Mouse (Mus musculus): ENCODE data around the gene Tmc8. TPM values are rescaled to one million over a fixed set of nuclear protein-coding genes. Genes with fewer than 3 reads are reported as not detected.
A peak's percentile ranks its signal among the peaks of the same experiment; 100 is the strongest.

The Tmc8 gene
- polyA plus RNA-seq, 1 experiment from 2014 or later: 1.2 TPM

- Histone ChIP-seq H3K27ac (peak overlapping the region; percentile 44; the same call in 1 of the 2 replicates), H3K27me3 (no peaks in the 10 kb centered on the region), H3K36me3 (peaks cover 85% of the 10 kb centered on the region), H3K9me3 (replicated peaks) (no peaks in the 10 kb centered on the region), H3K9ac (no peak overlapping the region), H3K4me1 (no peaks in the 10 kb centered on the region), H3K4me2 (replicated peaks) (no peak overlapping the region), H3K4me3 (no peak overlapping the region)
- ATAC-seq (ENCODE audit: low FRiP score): no peak
- 93% methylated on average over 26 of the region's 26 CpGs for WGBS
These were observed 21.3 kb upstream of the Tmc8 start for GRCm38 (mm10) chr11:117760374-117761119.

GRCm38 (mm10) chr11:117761801-117762200 lies 20.1 kb upstream of the Tmc8 start:
- Histone ChIP-seq H3K27me3 (no peaks in the 10 kb centered on the region), H3K9me3 (replicated peaks) (no peaks in the 10 kb centered on the region), H3K36me3 (peaks cover 83% of the 10 kb centered on the region), H3K9ac (no peak overlapping the region), H3K4me1 (no peaks in the 10 kb centered on the region), H3K4me2 (replicated peaks) (no peak overlapping the region), H3K27ac (no peak overlapping the region), H3K4me3 (no peak overlapping the region)
- 92% methylated on average over 13 of the region's 13 CpGs for WGBS
- ATAC-seq (ENCODE audit: low FRiP score): no peak

GRCm38 (mm10) chr11:117762246-117762645 lies 19.6 kb upstream of the Tmc8 start:
- Histone ChIP-seq H3K9me3 (replicated peaks) (no peaks in the 10 kb centered on the region), H3K27ac (no peak overlapping the region), H3K4me3 (no peak overlapping the region), H3K27me3 (no peaks in the 10 kb centered on the region), H3K4me1 (no peaks in the 10 kb centered on the region), H3K36me3 (peaks cover 78% of the 10 kb centered on the region), H3K4me2 (replicated peaks) (no peak overlapping the region), H3K9ac (no peak overlapping the region)
- ATAC-seq (ENCODE audit: low FRiP score): no peak
- WGBS: 87% methylated on average over 12 of the region's 12 CpGs

GRCm38 (mm10) chr11:117764319-117764718 lies 17.6 kb upstream of the Tmc8 start:
- Histone ChIP-seq H3K4me3 (no peak overlapping the region), H3K27me3 (no peaks in the 10 kb centered on the region), H3K9ac (no peak overlapping the region), H3K4me2 (replicated peaks) (no peak overlapping the region), H3K4me1 (no peaks in the 10 kb centered on the region), H3K27ac (no peak overlapping the region), H3K36me3 (peaks cover 58% of the 10 kb centered on the region), H3K9me3 (replicated peaks) (no peaks in the 10 kb centered on the region)
- no peak for ATAC-seq (ENCODE audit: low FRiP score)
- WGBS: 91% methylated on average over 9 of the region's 9 CpGs

- no peak; the same call in 1 of the 2 replicates for ATAC-seq (ENCODE audit: low FRiP score)
- no peaks in the 10 kb centered on the region for H3K27me3 ChIP-seq
- no peak overlapping the region for H3K9ac ChIP-seq
- H3K36me3 ChIP-seq: peaks cover 47% of the 10 kb centered on the region
- no peak overlapping the region for H3K4me3 ChIP-seq
- H3K4me1 ChIP-seq: peaks cover 7% of the 10 kb centered on the region; the same call in 1 of the 2 replicates
- H3K9me3 ChIP-seq (replicated peaks): no peaks in the 10 kb centered on the region
- no peak overlapping the region for H3K27ac ChIP-seq
- H3K4me2 ChIP-seq (replicated peaks): no peak overlapping the region
- 87% methylated on average over 5 of the region's 5 CpGs for WGBS
These were observed 16.5 kb upstream of the Tmc8 start for GRCm38 (mm10) chr11:117765361-117765760.

GRCm38 (mm10) chr11:117766275-117766674 lies 15.6 kb upstream of the Tmc8 start:
- WGBS: 85% methylated on average over 3 of the region's 3 CpGs
- H3K4me3 ChIP-seq: no peak overlapping the region
- H3K4me2 ChIP-seq (replicated peaks): no peak overlapping the region
- H3K4me1 ChIP-seq: peaks cover 7% of the 10 kb centered on the region; the same call in 1 of the 2 replicates
- no peak overlapping the region for H3K27ac ChIP-seq
- peaks cover 41% of the 10 kb centered on the region for H3K36me3 ChIP-seq
- no peak for ATAC-seq (ENCODE audit: low FRiP score)
- no peak overlapping the region for H3K9ac ChIP-seq
- H3K27me3 ChIP-seq: no peaks in the 10 kb centered on the region
- H3K9me3 ChIP-seq (replicated peaks): no peaks in the 10 kb centered on the region

GRCm38 (mm10) chr11:117768725-117769682 lies 12.9 kb upstream of the Tmc8 start:
- H3K36me3 ChIP-seq: peaks cover 29% of the 10 kb centered on the region
- no peak for ATAC-seq (ENCODE audit: low FRiP score)
- peaks cover 7% of the 10 kb centered on the region; the same call in 1 of the 2 replicates for H3K4me1 ChIP-seq
- H3K9me3 ChIP-seq (replicated peaks): no peaks in the 10 kb centered on the region
- no peak overlapping the region for H3K9ac ChIP-seq
- no peaks in the 10 kb centered on the region for H3K27me3 ChIP-seq
- peak overlapping the region; percentile 62 for H3K27ac ChIP-seq
- 86% methylated on average over 20 of the region's 20 CpGs for WGBS
- no peak overlapping the region for H3K4me2 ChIP-seq (replicated peaks)
- H3K4me3 ChIP-seq: no peak overlapping the region

- peak; percentile 24; the same call in 1 of the 2 replicates for ATAC-seq (ENCODE audit: low FRiP score)
- peak overlapping the region; percentile 62 for H3K27ac ChIP-seq
These were observed 12.2 kb upstream of the Tmc8 start for GRCm38 (mm10) chr11:117769683-117770047.

GRCm38 (mm10) chr11:117770407-117770806 lies 11.5 kb upstream of the Tmc8 start:
- no peak for ATAC-seq (ENCODE audit: low FRiP score)

More at GRCm38 (mm10) chr11:117769683-117770047, 12.2 kb upstream of the Tmc8 start:
- Histone ChIP-seq H3K4me1 (peaks cover 7% of the 10 kb centered on the region; the same call in 1 of the 2 replicates), H3K27me3 (no peaks in the 10 kb centered on the region), H3K36me3 (peaks cover 22% of the 10 kb centered on the region), H3K9ac (no peak overlapping the region), H3K9me3 (replicated peaks) (no peaks in the 10 kb centered on the region), H3K4me2 (replicated peaks) (no peak overlapping the region), H3K4me3 (no peak overlapping the region)
- WGBS: 70% methylated on average over 7 of the region's 7 CpGs

GRCm38 (mm10) chr11:117772352-117772751 lies 9.5 kb upstream of the Tmc8 start:
- Histone ChIP-seq H3K4me1 (peaks cover 7% of the 10 kb centered on the region; the same call in 1 of the 2 replicates), H3K36me3 (peaks cover 3% of the 10 kb centered on the region; the same call in 1 of the 2 replicates), H3K9me3 (replicated peaks) (no peaks in the 10 kb centered on the region), H3K27me3 (no peaks in the 10 kb centered on the region), H3K9ac (no peak overlapping the region), H3K4me2 (replicated peaks) (no peak overlapping the region), H3K4me3 (no peak overlapping the region), H3K27ac (no peak overlapping the region)
- ATAC-seq (ENCODE audit: low FRiP score): no peak
- WGBS: 94% methylated on average over 7 of the region's 7 CpGs

More at GRCm38 (mm10) chr11:117770407-117770806, 11.5 kb upstream of the Tmc8 start:
- 92% methylated on average over 10 of the region's 10 CpGs for WGBS
- no peak overlapping the region for H3K9ac ChIP-seq
- peaks cover 7% of the 10 kb centered on the region; the same call in 1 of the 2 replicates for H3K4me1 ChIP-seq
- peaks cover 15% of the 10 kb centered on the region for H3K36me3 ChIP-seq
- no peak overlapping the region for H3K4me2 ChIP-seq (replicated peaks)
- H3K4me3 ChIP-seq: no peak overlapping the region
- no peaks in the 10 kb centered on the region for H3K9me3 ChIP-seq (replicated peaks)
- no peak overlapping the region for H3K27ac ChIP-seq
- no peaks in the 10 kb centered on the region for H3K27me3 ChIP-seq

GRCm38 (mm10) chr11:117774925-117775324 lies 7.0 kb upstream of the Tmc8 start:
- Histone ChIP-seq H3K27me3 (peaks cover 2% of the 10 kb centered on the region), H3K4me1 (peaks cover 18% of the 10 kb centered on the region), H3K9me3 (replicated peaks) (no peaks in the 10 kb centered on the region), H3K36me3 (peaks cover 3% of the 10 kb centered on the region; the same call in 1 of the 2 replicates), H3K9ac (no peak overlapping the region), H3K27ac (no peak overlapping the region), H3K4me3 (no peak overlapping the region), H3K4me2 (replicated peaks) (no peak overlapping the region)
- ATAC-seq (ENCODE audit: low FRiP score): no peak
- 94% methylated on average over 10 of the region's 10 CpGs for WGBS

- Histone ChIP-seq H3K9ac (no peak overlapping the region), H3K4me3 (no peak overlapping the region), H3K4me1 (peaks cover 23% of the 10 kb centered on the region), H3K36me3 (peaks cover 3% of the 10 kb centered on the region; the same call in 1 of the 2 replicates), H3K9me3 (replicated peaks) (no peaks in the 10 kb centered on the region), H3K27ac (no peak overlapping the region), H3K27me3 (peaks cover 8% of the 10 kb centered on the region), H3K4me2 (replicated peaks) (no peak overlapping the region)
- no peak for ATAC-seq (ENCODE audit: low FRiP score)
- WGBS: 96% methylated on average over 13 of the region's 13 CpGs
These were observed 6.3 kb upstream of the Tmc8 start for GRCm38 (mm10) chr11:117775540-117775939.
